Mouse (Mus musculus): ENCODE results near the gene Zcchc24. TPM values are rescaled to one million over a fixed set of nuclear protein-coding genes. Genes with fewer than 3 reads are reported as not detected.

The Zcchc24 gene
- polyA plus RNA-seq, 1 experiment from 2014 or later, result 22.3 TPM

GRCm38 (mm10) chr14:25741211-25741610 is 27.6 kb downstream of the Zcchc24 start:
- Histone ChIP-seq H3K9me3 (ENCODE audit: control insufficient read depth, low read length) (no peaks in the 10 kb centered on the region), H3K4me3 (ENCODE audit: low read depth, low read length) (no peak overlapping the region), H3K36me3 (ENCODE audit: control insufficient read depth, insufficient read depth, low read length) (no peaks in the 10 kb centered on the region), H3K4me1 (ENCODE audit: control insufficient read depth, insufficient read depth, low read length) (no peaks in the 10 kb centered on the region), H3K27me3 (ENCODE audit: control insufficient read depth, insufficient read depth, low read length) (no peaks in the 10 kb centered on the region), H3K9ac (ENCODE audit: low read length) (no peak overlapping the region), H3K27ac (ENCODE audit: low read depth, low read length) (no peak overlapping the region), H3K4me2 (ENCODE audit: low read depth) (no peak overlapping the region)
- DNase-seq (ENCODE audit: low spot score), result no peak
- no peak for ATAC-seq (ENCODE audit: insufficient read depth, low FRiP score, low TSS enrichment)
- WGBS, result 88% methylated on average over 3 of the region's 3 CpGs

- Histone ChIP-seq H3K9ac (ENCODE audit: low read length) (no peak overlapping the region), H3K27me3 (ENCODE audit: control insufficient read depth, insufficient read depth, low read length) (no peaks in the 10 kb centered on the region), H3K4me2 (ENCODE audit: low read depth) (no peak overlapping the region), H3K36me3 (ENCODE audit: control insufficient read depth, insufficient read depth, low read length) (no peaks in the 10 kb centered on the region), H3K4me1 (ENCODE audit: control insufficient read depth, insufficient read depth, low read length) (peaks cover 7% of the 10 kb centered on the region; the same call in 1 of the 2 replicates), H3K27ac (ENCODE audit: low read depth, low read length) (no peak overlapping the region), H3K4me3 (ENCODE audit: low read depth, low read length) (no peak overlapping the region), H3K9me3 (ENCODE audit: control insufficient read depth, low read length) (no peaks in the 10 kb centered on the region)
- 59% methylated on average over 4 of the region's 4 CpGs for WGBS
- ATAC-seq (ENCODE audit: insufficient read depth, low FRiP score, low TSS enrichment), result no peak
- DNase-seq (ENCODE audit: low spot score), result no peak
Observed at GRCm38 (mm10) chr14:25739957-25740565, 28.8 kb downstream of the Zcchc24 start.

DNA sequence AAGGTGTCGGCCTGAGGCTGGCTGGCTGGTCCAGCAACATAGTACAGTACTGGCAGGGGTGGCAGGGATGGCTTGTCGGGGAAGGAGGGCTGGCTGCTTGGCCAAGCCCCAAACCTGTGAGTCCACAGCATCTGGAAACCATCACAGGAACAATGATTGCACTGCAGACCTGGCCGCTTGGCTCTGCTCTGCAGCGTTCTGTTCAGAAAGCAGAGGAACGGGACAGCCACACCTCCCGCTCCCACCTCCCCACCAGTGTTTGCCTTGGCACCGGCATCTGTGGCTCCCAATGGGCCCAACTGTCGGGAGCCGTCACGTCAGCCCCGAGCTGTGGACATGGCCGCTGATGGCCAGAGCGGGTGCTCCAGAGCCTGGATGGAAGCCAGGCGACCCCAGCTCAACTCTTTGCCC is 30.2 kb downstream of the Zcchc24 start:
- DNase-seq (ENCODE audit: low spot score), result peak; percentile 35
- no peaks in the 10 kb centered on the region for H3K9me3 ChIP-seq (ENCODE audit: control insufficient read depth, low read length)
- 67% methylated on average over 14 of the region's 14 CpGs for WGBS
- H3K36me3 ChIP-seq (ENCODE audit: control insufficient read depth, insufficient read depth, low read length), result no peaks in the 10 kb centered on the region
- H3K4me1 ChIP-seq (ENCODE audit: control insufficient read depth, insufficient read depth, low read length), result peaks cover 16% of the 10 kb centered on the region
- no peak overlapping the region for H3K4me2 ChIP-seq (ENCODE audit: low read depth)
- H3K4me3 ChIP-seq (ENCODE audit: low read depth, low read length), result no peak overlapping the region
- H3K27ac ChIP-seq (ENCODE audit: low read depth, low read length), result 0 out of 2 replicates have a peak overlapping the region, but pooled peaks have one; percentile 14
- no peak for ATAC-seq (ENCODE audit: insufficient read depth, low FRiP score, low TSS enrichment)
- no peaks in the 10 kb centered on the region for H3K27me3 ChIP-seq (ENCODE audit: control insufficient read depth, insufficient read depth, low read length)
- no peak overlapping the region for H3K9ac ChIP-seq (ENCODE audit: low read length)

DNA sequence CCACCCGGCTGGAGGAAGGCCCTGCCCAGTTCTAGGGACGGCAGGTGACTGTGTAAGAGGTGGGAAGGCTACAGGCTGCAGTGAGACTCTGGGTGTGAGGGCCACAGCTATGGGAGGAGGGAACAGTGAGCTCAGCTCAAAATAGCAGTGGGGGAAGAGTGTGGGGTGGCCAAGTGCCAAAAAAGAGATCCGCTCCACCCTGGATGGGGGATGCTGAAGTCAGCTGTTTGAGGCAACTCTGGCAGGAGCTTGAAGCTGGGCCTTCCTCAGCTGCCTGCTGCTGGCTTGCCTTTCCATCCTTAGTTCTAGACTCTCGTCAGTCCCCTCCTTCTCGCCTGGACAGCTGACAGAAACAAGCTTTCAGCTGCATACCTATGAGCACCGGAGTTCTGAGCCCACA is 32.2 kb downstream of the Zcchc24 start:
- H3K9me3 ChIP-seq (ENCODE audit: control insufficient read depth, low read length), result no peaks in the 10 kb centered on the region
- H3K9ac ChIP-seq (ENCODE audit: low read length), result no peak overlapping the region
- WGBS, result 86% methylated on average over 6 of the region's 6 CpGs
- H3K36me3 ChIP-seq (ENCODE audit: control insufficient read depth, insufficient read depth, low read length), result no peaks in the 10 kb centered on the region
- ATAC-seq (ENCODE audit: insufficient read depth, low FRiP score, low TSS enrichment), result no peak
- no peak for DNase-seq (ENCODE audit: low spot score)
- H3K4me3 ChIP-seq (ENCODE audit: low read depth, low read length), result no peak overlapping the region
- H3K27ac ChIP-seq (ENCODE audit: low read depth, low read length), result no peak overlapping the region
- no peaks in the 10 kb centered on the region for H3K27me3 ChIP-seq (ENCODE audit: control insufficient read depth, insufficient read depth, low read length)
- H3K4me1 ChIP-seq (ENCODE audit: control insufficient read depth, insufficient read depth, low read length), result peaks cover 16% of the 10 kb centered on the region
- no peak overlapping the region for H3K4me2 ChIP-seq (ENCODE audit: low read depth)

- WGBS, result 78% methylated on average over 3 of the region's 3 CpGs
- ATAC-seq (ENCODE audit: insufficient read depth, low FRiP score, low TSS enrichment), result no peak
- peaks cover 16% of the 10 kb centered on the region for H3K4me1 ChIP-seq (ENCODE audit: control insufficient read depth, insufficient read depth, low read length)
Observed at GRCm38 (mm10) chr14:25736140-25736539, 32.7 kb downstream of the Zcchc24 start.

DNA sequence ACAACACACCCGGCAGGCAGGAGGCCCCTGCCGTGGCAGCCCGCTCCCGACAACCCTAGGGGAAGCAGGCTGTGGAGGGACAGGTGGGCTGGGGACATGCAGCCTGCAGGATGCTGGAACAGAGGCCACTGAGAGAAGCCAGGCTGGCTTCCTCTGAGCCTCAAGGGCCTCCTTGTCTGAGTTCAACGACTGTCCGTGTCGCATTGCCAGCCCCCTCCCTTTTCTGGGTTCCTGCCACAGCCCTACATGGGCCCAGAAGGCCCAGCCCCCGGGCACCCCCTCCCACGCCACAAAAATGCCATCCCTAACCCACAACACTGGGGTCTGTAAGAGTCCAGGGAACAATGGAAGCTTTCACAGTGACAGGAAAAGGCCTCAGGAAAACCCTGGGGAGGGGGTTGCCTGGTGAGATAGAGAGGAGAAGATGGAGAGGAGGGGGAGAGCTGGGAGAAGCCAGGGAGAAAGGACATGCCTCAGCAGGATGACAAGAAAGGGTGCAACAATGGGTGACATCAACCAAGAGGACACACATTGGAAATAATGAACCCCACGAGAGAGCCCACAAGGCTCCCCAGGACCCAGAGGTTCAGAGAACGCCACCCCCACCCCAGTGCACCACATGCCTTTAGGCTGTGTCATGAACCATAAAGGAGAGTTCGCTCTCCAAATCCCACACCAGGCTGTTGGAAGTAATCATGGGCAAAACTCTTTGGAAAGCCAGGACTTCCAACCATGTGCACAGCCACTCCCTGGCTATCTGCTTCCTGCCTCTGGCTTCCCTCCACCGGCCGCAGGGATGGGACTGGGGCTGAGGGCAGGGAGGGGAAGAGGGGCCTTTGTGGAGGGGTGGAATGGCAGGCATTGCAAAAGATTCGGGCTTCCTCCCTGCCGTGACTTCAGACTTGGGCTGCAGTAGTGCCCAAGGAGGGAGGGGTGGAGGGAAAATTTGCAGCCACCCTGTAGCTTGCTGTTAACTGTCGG is 33.8 kb downstream of the Zcchc24 start:
- Histone ChIP-seq H3K27ac (ENCODE audit: low read depth, low read length) (peak overlapping the region; percentile 39; the same call in 1 of the 2 replicates), H3K4me3 (ENCODE audit: low read depth, low read length) (no peak overlapping the region), H3K4me2 (ENCODE audit: low read depth) (no peak overlapping the region), H3K36me3 (ENCODE audit: control insufficient read depth, insufficient read depth, low read length) (no peaks in the 10 kb centered on the region), H3K27me3 (ENCODE audit: control insufficient read depth, insufficient read depth, low read length) (no peaks in the 10 kb centered on the region), H3K4me1 (ENCODE audit: control insufficient read depth, insufficient read depth, low read length) (peaks cover 16% of the 10 kb centered on the region), H3K9ac (ENCODE audit: low read length) (peak overlapping the region; percentile 29), H3K9me3 (ENCODE audit: control insufficient read depth, low read length) (no peaks in the 10 kb centered on the region)
- WGBS, result 30% methylated on average over 17 of the region's 17 CpGs
- peak; percentile 50 for DNase-seq (ENCODE audit: low spot score)
- ATAC-seq (ENCODE audit: insufficient read depth, low FRiP score, low TSS enrichment), result no peak

More at GRCm38 (mm10) chr14:25736140-25736539, 32.7 kb downstream of the Zcchc24 start:
- no peak for DNase-seq (ENCODE audit: low spot score)
- Histone ChIP-seq H3K27ac (ENCODE audit: low read depth, low read length) (no peak overlapping the region), H3K4me2 (ENCODE audit: low read depth) (no peak overlapping the region), H3K9me3 (ENCODE audit: control insufficient read depth, low read length) (no peaks in the 10 kb centered on the region), H3K27me3 (ENCODE audit: control insufficient read depth, insufficient read depth, low read length) (no peaks in the 10 kb centered on the region), H3K36me3 (ENCODE audit: control insufficient read depth, insufficient read depth, low read length) (no peaks in the 10 kb centered on the region), H3K4me3 (ENCODE audit: low read depth, low read length) (no peak overlapping the region), H3K9ac (ENCODE audit: low read length) (no peak overlapping the region)

- WGBS, result 73% methylated on average over 5 of the region's 5 CpGs
- H3K4me1 ChIP-seq (ENCODE audit: control insufficient read depth, insufficient read depth, low read length), result peaks cover 23% of the 10 kb centered on the region
- no peaks in the 10 kb centered on the region for H3K27me3 ChIP-seq (ENCODE audit: control insufficient read depth, insufficient read depth, low read length)
- H3K9ac ChIP-seq (ENCODE audit: low read length), result no peak overlapping the region
- H3K27ac ChIP-seq (ENCODE audit: low read depth, low read length), result no peak overlapping the region
- no peak overlapping the region for H3K4me3 ChIP-seq (ENCODE audit: low read depth, low read length)
- H3K36me3 ChIP-seq (ENCODE audit: control insufficient read depth, insufficient read depth, low read length), result no peaks in the 10 kb centered on the region
- H3K9me3 ChIP-seq (ENCODE audit: control insufficient read depth, low read length), result no peaks in the 10 kb centered on the region
- no peak overlapping the region for H3K4me2 ChIP-seq (ENCODE audit: low read depth)
- DNase-seq (ENCODE audit: low spot score) (no peak), ATAC-seq (ENCODE audit: insufficient read depth, low FRiP score, low TSS enrichment) (no peak)
Observed at GRCm38 (mm10) chr14:25727149-25727510, 41.7 kb downstream of the Zcchc24 start.

GRCm38 (mm10) chr14:25726226-25727148 is 42.4 kb downstream of the Zcchc24 start:
- Histone ChIP-seq H3K4me3 (ENCODE audit: low read depth, low read length) (no peak overlapping the region), H3K4me2 (ENCODE audit: low read depth) (no peak overlapping the region), H3K9ac (ENCODE audit: low read length) (no peak overlapping the region), H3K36me3 (ENCODE audit: control insufficient read depth, insufficient read depth, low read length) (no peaks in the 10 kb centered on the region), H3K27ac (ENCODE audit: low read depth, low read length) (no peak overlapping the region), H3K4me1 (ENCODE audit: control insufficient read depth, insufficient read depth, low read length) (peaks cover 23% of the 10 kb centered on the region), H3K9me3 (ENCODE audit: control insufficient read depth, low read length) (no peaks in the 10 kb centered on the region), H3K27me3 (ENCODE audit: control insufficient read depth, insufficient read depth, low read length) (no peaks in the 10 kb centered on the region)
- ATAC-seq (ENCODE audit: insufficient read depth, low FRiP score, low TSS enrichment), result no peak
- peak; percentile 77 for DNase-seq (ENCODE audit: low spot score)
- 55% methylated on average over 20 of the region's 20 CpGs for WGBS
